Mouse (Mus musculus) forebrain, embryonic 11.5 days (tissue): ENCODE results near the gene Myo3b. TPM values are rescaled to one million over a fixed set of nuclear protein-coding genes. Genes with fewer than 3 reads are reported as not detected.

Experiments
- ATAC-seq: fragments of 200-750 bp; cut with Nextera tagmentation; replicated peaks from 2 replicates; pipeline ENCODE4 v1.8.0; 2017; ENCODE audit warnings: moderate TSS enrichment; ENCODE audit not compliant: low FRiP score
- DNase-seq: peaks from one replicate; pipeline ENCODE4 v3.0.0-alpha.2; 2017; ENCODE audit warnings: low spot score
- H3K27ac ChIP-seq: fragments of 300-500 bp; sonication (generic); 2 replicates; pipeline ENCODE4 v1.5.1; 2014; ENCODE audit warnings: low read depth, low read length
- H3K27me3 ChIP-seq: fragments of 300-500 bp; sonication (generic); 2 replicates; pipeline ENCODE4 v1.6.1; 2014; ENCODE audit warnings: mild to moderate bottlenecking, low read length, mixed read lengths; ENCODE audit not compliant: control insufficient read depth, insufficient read depth
- H3K36me3 ChIP-seq: fragments of 300-500 bp; sonication (generic); 2 replicates; pipeline ENCODE4 v1.6.1; 2014; ENCODE audit warnings: mild to moderate bottlenecking, low read length, moderate library complexity, mixed read lengths; ENCODE audit not compliant: control insufficient read depth, insufficient read depth
- H3K4me1 ChIP-seq: fragments of 300-500 bp; sonication (generic); replicated peaks from 2 replicates; pipeline ENCODE4 v1.6.1; 2014; ENCODE audit warnings: low read length, mixed read lengths; ENCODE audit not compliant: control insufficient read depth, insufficient read depth
- H3K4me2 ChIP-seq: fragments of 300-500 bp; sonication (generic); 2 replicates; pipeline ENCODE4 v1.6.1; 2014; ENCODE audit warnings: low read depth, mild to moderate bottlenecking, low read length, moderate library complexity, mixed read lengths; ENCODE audit not compliant: severe bottlenecking
- H3K4me3 ChIP-seq: fragments of 300-500 bp; sonication (generic); 2 replicates; pipeline ENCODE4 v1.5.1; 2014; ENCODE audit warnings: low read depth, low read length
- H3K9ac ChIP-seq: fragments of 300-500 bp; sonication (generic); 2 replicates; pipeline ENCODE4 v1.6.1; 2014; ENCODE audit warnings: low read length
- H3K9me3 ChIP-seq: fragments of 300-500 bp; sonication (generic); 2 replicates; pipeline ENCODE4 v1.6.1; 2016; ENCODE audit warnings: low read length, mixed read lengths; ENCODE audit not compliant: control insufficient read depth
- WGBS: fragments of 180-500 bp; shearing (Covaris S2); extraction: QIAGEN DNeasy Blood & Tissue Kit; methylation state at CpG from one replicate; pipeline ENCODE4 v1.1.7; 2014; 5-methylcytosine and 5-hydroxymethylcytosine counted together
- polyA plus RNA-seq: library from polyadenylated mRNA; unstranded; fragments of >200 nt; fragmentation: Nextera tagmentation; extraction: Ambion mirVana; gene quantifications from 2 replicates; pipeline ENCODE4 v1.2.1, GENCODE M21; 2014

Gene Myo3b
- polyA plus RNA-seq, 1 experiment from 2014 or later: not detected

- Histone ChIP-seq H3K4me3 (no peak overlapping the region), H3K27ac (no peak overlapping the region), H3K36me3 (no peaks in the 10 kb centered on the region; the same call in 1 of the 2 replicates), H3K9ac (no peak overlapping the region), H3K27me3 (no peaks in the 10 kb centered on the region), H3K4me2 (no peak overlapping the region), H3K4me1 (no peaks in the 10 kb centered on the region), H3K9me3 (no peaks in the 10 kb centered on the region)
- ATAC-seq: no peak
- WGBS: 94% methylated on average over 8 of the region's 8 CpGs
- DNase-seq: no peak
Measured at GRCm38 (mm10) chr2:70012941-70013340, 26.0 kb upstream of the Myo3b start.

- no peaks in the 10 kb centered on the region for H3K9me3 ChIP-seq
- ATAC-seq (no peak), DNase-seq (no peak)
- WGBS: 92% methylated on average over 6 of the region's 6 CpGs
- H3K27me3 ChIP-seq: no peaks in the 10 kb centered on the region
- no peak overlapping the region for H3K4me3 ChIP-seq
- no peaks in the 10 kb centered on the region for H3K4me1 ChIP-seq
- H3K36me3 ChIP-seq: no peaks in the 10 kb centered on the region; the same call in 1 of the 2 replicates
- no peak overlapping the region for H3K27ac ChIP-seq
- no peak overlapping the region for H3K9ac ChIP-seq
- H3K4me2 ChIP-seq: no peak overlapping the region
Measured at GRCm38 (mm10) chr2:70018236-70018635, 20.7 kb upstream of the Myo3b start.

GRCm38 (mm10) chr2:70024454-70024853 is 14.5 kb upstream of the Myo3b start:
- H3K9me3 ChIP-seq: no peaks in the 10 kb centered on the region
- no peak overlapping the region for H3K4me2 ChIP-seq
- H3K4me1 ChIP-seq: no peaks in the 10 kb centered on the region
- H3K9ac ChIP-seq: no peak overlapping the region
- DNase-seq (no peak), ATAC-seq (no peak)
- H3K27ac ChIP-seq: no peak overlapping the region
- no peak overlapping the region for H3K4me3 ChIP-seq
- H3K27me3 ChIP-seq: no peaks in the 10 kb centered on the region
- WGBS: 89% methylated on average over 2 of the region's 2 CpGs
- H3K36me3 ChIP-seq: no peaks in the 10 kb centered on the region; the same call in 1 of the 2 replicates

DNA sequence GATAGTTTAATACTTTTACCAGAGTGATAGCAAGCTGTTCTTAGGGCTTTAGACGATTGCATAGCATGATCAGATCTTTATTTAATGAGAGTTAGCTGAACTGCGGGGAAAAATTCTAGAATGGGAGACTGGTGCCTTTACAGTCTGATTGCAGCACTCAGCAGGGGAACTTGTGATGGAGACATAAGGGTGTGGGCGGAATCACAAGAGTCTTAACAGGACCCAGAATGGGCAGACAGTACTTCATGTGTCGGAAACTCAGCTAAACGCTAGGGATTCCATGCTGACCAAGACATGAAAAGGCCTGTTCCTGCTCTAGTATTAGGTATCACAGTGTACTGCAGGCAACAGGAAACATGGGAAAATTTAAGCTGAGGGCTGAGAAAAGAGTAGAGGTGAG is 13.2 kb upstream of the Myo3b start:
- Histone ChIP-seq H3K9ac (no peak overlapping the region), H3K4me3 (no peak overlapping the region), H3K27ac (no peak overlapping the region), H3K4me1 (no peaks in the 10 kb centered on the region), H3K27me3 (no peaks in the 10 kb centered on the region), H3K9me3 (no peaks in the 10 kb centered on the region), H3K36me3 (no peaks in the 10 kb centered on the region; the same call in 1 of the 2 replicates), H3K4me2 (no peak overlapping the region)
- DNase-seq: no peak
- WGBS: 88% methylated on average over 5 of the region's 5 CpGs
- no peak for ATAC-seq

DNA sequence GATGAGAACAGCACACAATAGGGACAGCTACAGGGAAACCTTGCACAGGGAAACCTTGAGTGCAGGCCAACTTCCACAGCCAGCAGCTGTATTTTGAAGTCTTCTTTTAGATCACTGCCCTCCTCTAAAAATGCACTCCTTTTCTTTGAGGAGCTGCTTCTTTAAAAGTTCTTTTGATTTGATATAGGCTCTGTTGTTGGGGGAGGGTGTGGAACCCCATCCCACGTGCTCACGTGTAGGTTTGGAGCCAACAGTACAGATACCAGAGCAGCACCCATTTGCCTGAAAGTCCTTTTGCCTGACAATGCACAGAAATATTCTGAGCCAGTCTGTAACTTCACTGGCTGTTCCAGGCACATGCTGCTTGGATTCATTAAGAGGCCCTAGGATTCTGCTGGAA is 7.5 kb upstream of the Myo3b start:
- DNase-seq (no peak), ATAC-seq (no peak)
- Histone ChIP-seq H3K9ac (no peak overlapping the region), H3K9me3 (no peaks in the 10 kb centered on the region), H3K4me2 (no peak overlapping the region), H3K4me1 (peaks cover 2% of the 10 kb centered on the region; the same call in 1 of the 2 replicates), H3K36me3 (no peaks in the 10 kb centered on the region), H3K4me3 (no peak overlapping the region), H3K27me3 (no peaks in the 10 kb centered on the region; the same call in 1 of the 2 replicates), H3K27ac (no peak overlapping the region)
- WGBS: 97% methylated on average over 2 of the region's 2 CpGs

DNA sequence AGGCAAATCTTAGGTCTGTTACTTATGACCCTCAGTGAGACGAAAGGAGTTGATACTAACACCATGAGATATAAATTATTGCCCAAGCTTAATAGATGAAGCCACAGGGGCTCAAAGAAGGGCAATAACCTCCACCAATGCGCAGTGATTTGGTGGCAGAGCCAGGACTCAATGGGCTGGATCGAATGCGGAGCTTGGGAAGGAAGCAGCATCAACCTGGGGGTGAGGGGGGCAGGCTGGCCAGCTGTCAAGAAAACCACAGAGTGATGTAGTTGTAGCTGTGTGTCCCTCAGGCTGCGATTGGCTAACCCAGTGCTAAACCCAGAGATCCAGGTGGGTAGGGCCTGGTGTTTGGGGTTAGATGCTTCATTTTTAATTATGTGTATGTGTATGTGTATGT is 4.0 kb upstream of the Myo3b start:
- ATAC-seq: no peak
- no peak overlapping the region for H3K27ac ChIP-seq
- WGBS: 42% methylated on average over 5 of the region's 5 CpGs

DNA sequence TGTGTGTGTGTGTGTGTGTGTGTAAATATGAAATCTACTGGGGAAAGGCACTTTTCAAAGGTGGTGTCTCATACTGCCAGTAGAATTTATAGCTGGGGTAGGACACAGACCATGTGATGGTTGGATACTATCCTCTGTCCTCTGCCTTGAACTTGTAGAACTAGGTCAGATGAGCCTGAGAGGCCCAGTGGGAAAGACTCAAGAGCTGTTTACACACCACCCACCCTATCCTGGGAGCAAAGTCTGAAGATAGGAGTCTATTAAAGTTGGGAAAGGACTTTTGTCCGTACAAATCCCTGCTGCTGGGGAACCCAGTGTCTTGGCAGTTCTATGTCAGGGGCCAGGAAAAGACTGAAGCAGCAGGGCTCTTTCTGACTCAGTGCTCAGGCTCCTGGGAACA is 3.6 kb upstream of the Myo3b start:
- ATAC-seq: no peak
- H3K4me1 ChIP-seq: peaks cover 4% of the 10 kb centered on the region; the same call in 1 of the 2 replicates
- no peaks in the 10 kb centered on the region for H3K36me3 ChIP-seq
- H3K4me2 ChIP-seq: no peak overlapping the region
- WGBS: 45% methylated on average over 1 of the region's 1 CpGs
- no peaks in the 10 kb centered on the region; the same call in 1 of the 2 replicates for H3K27me3 ChIP-seq
- no peak for DNase-seq
- no peak overlapping the region for H3K9ac ChIP-seq
- no peak overlapping the region for H3K4me3 ChIP-seq
- H3K9me3 ChIP-seq: no peaks in the 10 kb centered on the region
- H3K27ac ChIP-seq: no peak overlapping the region

More for the DNA sequence above, 4.0 kb upstream of the Myo3b start:
- peak; percentile 45 for DNase-seq
- peaks cover 4% of the 10 kb centered on the region; the same call in 1 of the 2 replicates for H3K4me1 ChIP-seq
- no peak overlapping the region for H3K9ac ChIP-seq
- no peaks in the 10 kb centered on the region; the same call in 1 of the 2 replicates for H3K27me3 ChIP-seq
- no peak overlapping the region for H3K4me2 ChIP-seq
- H3K36me3 ChIP-seq: no peaks in the 10 kb centered on the region
- no peak overlapping the region for H3K4me3 ChIP-seq
- H3K9me3 ChIP-seq: no peaks in the 10 kb centered on the region

DNA sequence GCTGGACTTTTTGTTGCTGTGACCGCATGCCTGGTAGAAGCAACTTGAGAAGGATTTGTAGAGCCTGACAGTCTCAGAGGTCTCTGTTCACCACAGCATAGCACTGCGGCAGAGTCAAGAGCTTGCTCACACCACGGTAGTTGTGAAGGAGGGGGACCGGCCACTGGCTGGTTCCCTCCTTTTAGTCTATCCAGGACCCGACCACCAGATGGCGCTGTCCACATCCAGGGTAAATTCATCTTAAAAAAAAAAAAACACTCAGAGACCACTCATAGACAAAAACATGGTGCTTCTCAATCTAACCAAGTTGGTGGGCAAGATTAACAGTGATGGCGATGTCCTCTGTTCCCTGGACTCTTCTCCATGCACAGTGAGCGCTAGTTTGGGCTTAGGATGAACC is 1.7 kb upstream of the Myo3b start:
- no peaks in the 10 kb centered on the region for H3K9me3 ChIP-seq
- H3K36me3 ChIP-seq: no peaks in the 10 kb centered on the region
- H3K27me3 ChIP-seq: no peaks in the 10 kb centered on the region; the same call in 1 of the 2 replicates
- H3K4me1 ChIP-seq: peaks cover 4% of the 10 kb centered on the region; the same call in 1 of the 2 replicates
- ATAC-seq (no peak), DNase-seq (no peak)
- H3K4me2 ChIP-seq: no peak overlapping the region
- no peak overlapping the region for H3K27ac ChIP-seq
- no peak overlapping the region for H3K9ac ChIP-seq
- no peak overlapping the region for H3K4me3 ChIP-seq
- 78% methylated on average over 8 of the region's 8 CpGs for WGBS

DNA sequence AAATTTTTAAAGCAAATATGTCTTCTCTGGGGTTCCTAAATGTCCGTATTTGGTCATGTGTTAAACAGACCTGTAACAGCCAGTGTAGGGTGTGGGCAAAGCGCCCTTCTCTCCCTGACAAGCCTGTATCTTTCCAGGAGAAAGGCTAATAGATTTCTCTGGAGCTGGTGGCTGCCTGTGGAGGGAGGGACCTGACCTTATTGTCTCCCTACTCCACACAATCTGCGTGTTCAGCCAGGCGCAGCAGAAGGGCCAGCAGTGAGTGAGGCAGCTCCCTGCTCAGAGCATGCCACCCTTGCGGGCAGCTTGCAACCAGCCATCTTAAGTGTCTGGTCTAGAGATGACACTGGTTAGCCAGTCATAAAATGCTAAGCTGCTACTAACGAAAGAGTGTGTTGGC is 5.5 kb downstream of the Myo3b start:
- no peak overlapping the region for H3K27ac ChIP-seq
- no peak overlapping the region for H3K9ac ChIP-seq
- WGBS: 32% methylated on average over 6 of the region's 6 CpGs
- no peaks in the 10 kb centered on the region for H3K27me3 ChIP-seq
- DNase-seq (peak; percentile 46), ATAC-seq (peak; percentile 56)
- no peaks in the 10 kb centered on the region for H3K9me3 ChIP-seq
- no peak overlapping the region for H3K4me3 ChIP-seq
- H3K4me2 ChIP-seq: no peak overlapping the region
- peaks cover 3% of the 10 kb centered on the region; the same call in 1 of the 2 replicates for H3K4me1 ChIP-seq
- H3K36me3 ChIP-seq: no peaks in the 10 kb centered on the region
